Mouse (Mus musculus) MEL (cell line): Measurements from ENCODE around the gene Tceal7. TPM values are rescaled to one million over a fixed set of nuclear protein-coding genes. Genes with fewer than 3 reads are reported as not detected.
A peak's percentile ranks its signal among the peaks of the same experiment; 100 is the strongest.

ENCODE experiments used
- DNase-seq: peaks from one replicate; pipeline ENCODE4 v3.0.0; 2011; ENCODE audit warnings: low read depth, low spot score
- H3K27ac ChIP-seq: 2 replicates; pipeline ENCODE4 v1.5.1; 2012; ENCODE audit warnings: low read depth, mild to moderate bottlenecking, control low read depth, low read length, moderate library complexity; ENCODE audit not compliant: control insufficient read depth
- H3K27me3 ChIP-seq, 2 experiments: fragments of 150-350 bp in 1 of 2; sonication (generic) in 1 of 2; 2 replicates each; pipeline ENCODE4 v1.6.1; 2012; ENCODE audit warnings: low read length in 2 of 2, mild to moderate bottlenecking in 2 of 2, improper control_type of control experiment in 1 of 2, moderate library complexity in 1 of 2; ENCODE audit not compliant: insufficient read depth in 2 of 2, control insufficient read depth in 1 of 2
- H3K36me3 ChIP-seq, 2 experiments: 2 replicates each; pipeline ENCODE4 v1.6.1; 2012 to 2014; ENCODE audit warnings: low read length in 2 of 2, improper control_type of control experiment in 1 of 2, inconsistent platforms in 1 of 2, mild to moderate bottlenecking in 1 of 2; ENCODE audit not compliant: insufficient read depth in 2 of 2, control insufficient read depth in 1 of 2
- H3K4me1 ChIP-seq, 2 experiments: fragments of 150-350 bp in 1 of 2; sonication (generic) in 1 of 2; 2 replicates each; pipeline ENCODE4 v1.6.1; 2012; ENCODE audit warnings: low read length in 2 of 2, improper control_type of control experiment in 1 of 2, mild to moderate bottlenecking in 1 of 2; ENCODE audit not compliant: insufficient read depth in 2 of 2, control insufficient read depth in 1 of 2
- H3K4me3 ChIP-seq, 2 experiments: fragments of 150-350 bp in 1 of 2; sonication (generic) in 1 of 2; 2 replicates each; pipeline ENCODE4 v1.5.1; 2012; ENCODE audit warnings: low read depth in 2 of 2, low read length in 2 of 2, mild to moderate bottlenecking in 2 of 2, moderate library complexity in 2 of 2, control low read depth in 1 of 2, improper control_type of control experiment in 1 of 2; ENCODE audit not compliant: control insufficient read depth in 1 of 2, insufficient read depth in 1 of 2
- H3K79me2 ChIP-seq: 2 replicates; pipeline ENCODE4 v1.6.1; 2012; ENCODE audit warnings: mild to moderate bottlenecking, low read length, moderate library complexity; ENCODE audit not compliant: control insufficient read depth, poor library complexity, insufficient read depth
- H3K9ac ChIP-seq: 2 replicates; pipeline ENCODE4 v1.6.1; 2012; ENCODE audit warnings: low read depth, mild to moderate bottlenecking, control low read depth, low read length, moderate library complexity; ENCODE audit not compliant: control insufficient read depth, poor library complexity, severe bottlenecking
- H3K9me3 ChIP-seq: fragments of 150-350 bp; sonication (generic); replicated peaks from 2 replicates; pipeline ENCODE4 v1.6.1; 2012; ENCODE audit warnings: mild to moderate bottlenecking, low read length, improper control_type of control experiment, moderate library complexity; ENCODE audit not compliant: insufficient read depth
- CTCF ChIP-seq, 3 experiments: IDR thresholded peaks in 2 of 3; conservative IDR thresholded peaks in 1 of 3; 2 replicates each; pipeline ENCODE4 v1.5.1; 2011 to 2012; ENCODE audit warnings: low read length in 3 of 3, low read depth in 2 of 3, mild to moderate bottlenecking in 2 of 3, improper control_type of control experiment in 1 of 3, inconsistent platforms in 1 of 3, mixed read lengths in 1 of 3, moderate library complexity in 1 of 3; ENCODE audit not compliant: control insufficient read depth in 1 of 3, insufficient read depth in 1 of 3, poor library complexity in 1 of 3, severe bottlenecking in 1 of 3
- ELF1 ChIP-seq: IDR thresholded peaks from 2 replicates; pipeline ENCODE4 v1.6.1; 2014; ENCODE audit warnings: low read depth, mild to moderate bottlenecking, inconsistent platforms, low read length, improper control_type of control experiment, moderate library complexity
- GABPA ChIP-seq: IDR thresholded peaks from 2 replicates; pipeline ENCODE4 v1.6.1; 2012; ENCODE audit warnings: low read depth, mild to moderate bottlenecking, inconsistent platforms, low read length, improper control_type of control experiment, moderate library complexity
- GATA1 ChIP-seq: IDR thresholded peaks from 2 replicates; pipeline ENCODE4 v1.6.1; 2011; ENCODE audit warnings: low read depth, low read length, improper control_type of control experiment
- HCFC1 ChIP-seq: IDR thresholded peaks from 2 replicates; pipeline ENCODE4 v1.6.1; 2012; ENCODE audit warnings: low read depth, mild to moderate bottlenecking, inconsistent platforms, low read length, improper control_type of control experiment, moderate library complexity
- JUND ChIP-seq: IDR thresholded peaks from 2 replicates; pipeline ENCODE4 v1.6.1; 2011; ENCODE audit warnings: low read depth, mild to moderate bottlenecking, improper control_type of control experiment, low read length
- MAX ChIP-seq: IDR thresholded peaks from 2 replicates; pipeline ENCODE4 v1.6.1; 2011; ENCODE audit warnings: low read length, improper control_type of control experiment
- MAZ ChIP-seq: IDR thresholded peaks from 2 replicates; pipeline ENCODE4 v1.6.1; 2012; ENCODE audit warnings: low read depth, mild to moderate bottlenecking, inconsistent platforms, low read length, improper control_type of control experiment
- MXI1 ChIP-seq: IDR thresholded peaks from 2 replicates; pipeline ENCODE4 v1.6.1; 2011; ENCODE audit warnings: mild to moderate bottlenecking, low read depth, low read length, improper control_type of control experiment
- MYB ChIP-seq: IDR thresholded peaks from 2 replicates; pipeline ENCODE4 v1.6.1; 2011; ENCODE audit warnings: mild to moderate bottlenecking, low read depth, low read length, improper control_type of control experiment
- MYC ChIP-seq: IDR thresholded peaks from 2 replicates; pipeline ENCODE4 v1.6.1; 2011; ENCODE audit warnings: low read depth, mild to moderate bottlenecking, low read length, improper control_type of control experiment, moderate library complexity
- NELFE ChIP-seq: IDR thresholded peaks from 2 replicates; pipeline ENCODE4 v1.6.1; 2011; ENCODE audit warnings: low read depth, low read length, improper control_type of control experiment
- NRF1 ChIP-seq: IDR thresholded peaks from 2 replicates; pipeline ENCODE4 v1.6.1; 2014; ENCODE audit warnings: low read depth, mild to moderate bottlenecking, inconsistent platforms, low read length, improper control_type of control experiment, moderate library complexity; ENCODE audit not compliant: poor library complexity, insufficient read depth, severe bottlenecking
- POLR2AphosphoS2 ChIP-seq: IDR thresholded peaks from 2 replicates; pipeline ENCODE4 v1.6.1; 2011; ENCODE audit warnings: low read length, improper control_type of control experiment
- RAD21 ChIP-seq: IDR thresholded peaks from 2 replicates; pipeline ENCODE4 v1.6.1; 2011; ENCODE audit warnings: mild to moderate bottlenecking, low read depth, low read length, improper control_type of control experiment
- RCOR1 ChIP-seq: IDR thresholded peaks from 2 replicates; pipeline ENCODE4 v1.6.1; 2012; ENCODE audit warnings: low read depth, mild to moderate bottlenecking, inconsistent platforms, low read length, improper control_type of control experiment
- SMC3 ChIP-seq: IDR thresholded peaks from 2 replicates; pipeline ENCODE4 v1.6.1; 2011; ENCODE audit warnings: low read depth, low read length, improper control_type of control experiment
- TAL1 ChIP-seq: IDR thresholded peaks from 2 replicates; pipeline ENCODE4 v1.6.1; 2012; ENCODE audit warnings: mild to moderate bottlenecking, inconsistent platforms, low read length, moderate library complexity, mixed read lengths
- UBTF ChIP-seq: IDR thresholded peaks from 2 replicates; pipeline ENCODE4 v1.6.1; 2012; ENCODE audit warnings: low read depth, mild to moderate bottlenecking, inconsistent platforms, low read length, improper control_type of control experiment, moderate library complexity, borderline replicate concordance; ENCODE audit not compliant: insufficient read depth
- ZKSCAN1 ChIP-seq: IDR thresholded peaks from 2 replicates; pipeline ENCODE4 v1.6.1; 2012; ENCODE audit warnings: low read depth, mild to moderate bottlenecking, inconsistent platforms, low read length, improper control_type of control experiment, moderate library complexity
- ZNF384 ChIP-seq: IDR thresholded peaks from 2 replicates; pipeline ENCODE4 v1.6.1; 2012; ENCODE audit warnings: low read depth, mild to moderate bottlenecking, inconsistent platforms, low read length, improper control_type of control experiment
- polyA plus RNA-seq, 2 experiments: library from polyadenylated mRNA; stranded (reverse) in 1 of 2; unstranded in 1 of 2; fragments of >175 nt in 1 of 2; fragments of >200 nt in 1 of 2; gene quantifications; 2 replicates each; pipeline versions ENCODE4 v1.2.1 to v1.2.4; 2012; ENCODE audit warnings: low replicate concordance in 2 of 2, low read depth in 1 of 2; ENCODE audit not compliant: insufficient read length in 2 of 2, insufficient read depth in 1 of 2, missing spikeins in 1 of 2
- total RNA-seq: library from RNA; depleted of rRNA; stranded (reverse); fragments of 300-350 nt; gene quantifications from 2 replicates; pipeline ENCODE4 v1.2.3, GENCODE M21; 2012; rRNA removed

Gene Tceal7
- total and polyA plus RNA-seq, 3 experiments: 1.0 TPM; not detected in 2

DNA sequence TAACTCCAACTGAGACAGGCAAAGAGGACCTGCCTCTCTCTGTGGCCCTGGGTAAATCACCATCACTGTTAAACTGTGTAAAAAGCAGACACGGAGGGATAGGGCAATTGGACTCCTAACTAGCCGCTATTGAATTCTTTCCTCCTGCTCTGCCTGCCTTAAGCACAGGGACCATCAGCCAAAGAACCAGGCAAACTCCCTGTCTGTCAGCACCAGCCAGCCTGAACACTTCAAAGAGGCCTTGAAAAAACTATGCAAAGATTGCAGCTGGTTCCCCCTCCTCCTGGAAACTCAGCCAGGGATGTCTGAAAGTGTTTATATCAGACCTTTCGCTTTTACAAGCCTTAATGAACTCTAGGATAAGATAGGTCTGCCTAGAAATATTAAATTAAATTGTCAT is 60.0 kb downstream of the Tceal7 start:
- Histone ChIP-seq H3K27ac (no peak overlapping the region), H3K79me2 (no peaks in the 10 kb centered on the region), H3K27me3 (no peaks in the 10 kb centered on the region; a peak in 2 of 4 replicates), H3K9me3 (no peaks in the 10 kb centered on the region), H3K36me3 (peaks cover 0 to 6% of the 10 kb centered on the region in 2 experiments; a peak in 2 of 4 replicates), H3K9ac (no peak overlapping the region), H3K4me3 (no peak overlapping the region), H3K4me1 (peaks cover 0 to 11% of the 10 kb centered on the region in 2 experiments; a peak in 1 of 4 replicates)
- TF ChIP-seq CTCF (IDR thresholded peaks at IDR 0.05 in 2 of 3, conservative IDR thresholded peaks at IDR 0.05 in 1 of 3; ENCODE audit: control insufficient read depth in 1 of 3, insufficient read depth in 1 of 3, low read depth in 2 of 3, low read length in 3 of 3, poor library complexity in 1 of 3, severe bottlenecking in 1 of 3): no peak
- no peak for TF ChIP-seq NRF1
- TF ChIP-seq GABPA: no peak
- no peak for TF ChIP-seq HCFC1
- TF ChIP-seq RCOR1: no peak
- no peak for TF ChIP-seq MAX
- no peak for TF ChIP-seq ZNF384
- no peak for TF ChIP-seq POLR2AphosphoS2
- no peak for TF ChIP-seq GATA1
- TF ChIP-seq RAD21: no peak
- no peak for TF ChIP-seq SMC3
- no peak for TF ChIP-seq MYB
- DNase-seq: peak; percentile 23

DNA sequence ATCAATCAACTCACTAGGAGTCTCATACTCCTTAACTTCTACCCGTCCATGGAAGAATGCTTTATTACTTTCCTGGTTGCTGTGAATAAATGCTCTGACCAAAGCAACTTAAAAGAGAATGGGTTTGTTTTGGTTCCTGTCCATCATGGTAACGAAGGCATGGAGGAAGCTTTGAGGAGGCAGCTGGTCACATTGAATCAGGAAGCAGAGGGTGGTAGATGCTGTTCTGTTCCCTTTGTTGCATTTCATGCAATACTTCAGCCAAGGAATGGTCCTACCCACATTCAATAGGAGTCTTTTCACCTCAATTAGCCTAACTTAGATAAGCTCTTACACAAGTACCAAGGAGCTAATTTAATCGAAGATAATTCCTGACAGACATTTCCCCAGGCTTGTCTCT is 60.8 kb downstream of the Tceal7 start:
- no peaks in the 10 kb centered on the region for H3K79me2 ChIP-seq

More for the DNA sequence above, 60.8 kb downstream of the Tceal7 start:
- TF ChIP-seq ZKSCAN1 (no peak), NELFE (no peak), TAL1 (no peak), MAZ (no peak), MYB (no peak), JUND (no peak), MYC (no peak), RAD21 (no peak), ELF1 (no peak), MXI1 (no peak), MAX (no peak), UBTF (no peak)
- H3K4me1 ChIP-seq: peaks cover 0 to 11% of the 10 kb centered on the region in 2 experiments; a peak in 1 of 4 replicates
- no peak for DNase-seq
- no peak overlapping the region for H3K27ac ChIP-seq
- no peak overlapping the region for H3K4me3 ChIP-seq
- peaks cover under 1 to 4% of the 10 kb centered on the region in 2 experiments for H3K27me3 ChIP-seq
- peaks cover 0 to 6% of the 10 kb centered on the region in 2 experiments; a peak in 2 of 4 replicates for H3K36me3 ChIP-seq
- H3K9ac ChIP-seq: no peak overlapping the region
- H3K9me3 ChIP-seq: no peaks in the 10 kb centered on the region

Other genes with a start within 250 kb of the Tceal7 start
- gene Arxes2, start 221.0 kb upstream of the Tceal7 start, total RNA-seq: not detected in 2 replicates
- gene Arxes2, start 221.0 kb upstream of the Tceal7 start, polyA plus RNA-seq: not detected
- not detected in 2 replicates for gene Arxes1, start 181.4 kb upstream of the Tceal7 start, total RNA-seq
- not detected for gene Arxes1, start 181.4 kb upstream of the Tceal7 start, polyA plus RNA-seq
- not detected in 2 replicates for gene Bex2, start 146.5 kb upstream of the Tceal7 start, total RNA-seq
- not detected for gene Bex2, start 146.5 kb upstream of the Tceal7 start, polyA plus RNA-seq
- gene Nxf3, start 129.5 kb upstream of the Tceal7 start, total RNA-seq: not detected in 2 replicates
- gene Nxf3, start 129.5 kb upstream of the Tceal7 start, polyA plus RNA-seq: under 1 TPM in 1 of 2 experiments, not detected in 1; 0.08 TPM
- gene Bex4, start 75.8 kb upstream of the Tceal7 start, total RNA-seq: 219 and 240 TPM in 2 replicates
- 100 to 1,000 TPM in 1 of 2 experiments, not detected in 1; 412 TPM for gene Bex4, start 75.8 kb upstream of the Tceal7 start, polyA plus RNA-seq
- 26.9 and 27.4 TPM in 2 replicates for gene Tceal8, start 42.4 kb upstream of the Tceal7 start, total RNA-seq
- gene Tceal8, start 42.4 kb upstream of the Tceal7 start, polyA plus RNA-seq: 100 to 1,000 TPM in 1 of 2 experiments, 10 to 100 TPM in 1; 41.1 to 759 TPM
- gene Tceal5, start 10.9 kb upstream of the Tceal7 start, total RNA-seq: not detected in 2 replicates
- gene Tceal5, start 10.9 kb upstream of the Tceal7 start, polyA plus RNA-seq: not detected
- 0.27 and 0.49 TPM in 2 replicates for gene Bex1, start 734 bp downstream of the Tceal7 start, total RNA-seq
- under 1 TPM in 1 of 2 experiments, not detected in 1; 0.86 TPM for gene Bex1, start 734 bp downstream of the Tceal7 start, polyA plus RNA-seq
- gene Tceal9, start 30.3 kb downstream of the Tceal7 start, total RNA-seq: 68.1 and 75.2 TPM in 2 replicates
- gene Tceal9, start 30.3 kb downstream of the Tceal7 start, polyA plus RNA-seq: 100 to 1,000 TPM in 1 of 2 experiments, not detected in 1; 113 TPM
- gene Bex3, start 55.5 kb downstream of the Tceal7 start, total RNA-seq: 153 and 164 TPM in 2 replicates
- 100 to 1,000 TPM in 1 of 2 experiments, not detected in 1; 326 TPM for gene Bex3, start 55.5 kb downstream of the Tceal7 start, polyA plus RNA-seq